Mouse (Mus musculus): Measurements from ENCODE around the gene Wdr11.
A peak's percentile ranks its signal among the peaks of the same experiment; 100 is the strongest.

Wdr11 gene

DNA sequence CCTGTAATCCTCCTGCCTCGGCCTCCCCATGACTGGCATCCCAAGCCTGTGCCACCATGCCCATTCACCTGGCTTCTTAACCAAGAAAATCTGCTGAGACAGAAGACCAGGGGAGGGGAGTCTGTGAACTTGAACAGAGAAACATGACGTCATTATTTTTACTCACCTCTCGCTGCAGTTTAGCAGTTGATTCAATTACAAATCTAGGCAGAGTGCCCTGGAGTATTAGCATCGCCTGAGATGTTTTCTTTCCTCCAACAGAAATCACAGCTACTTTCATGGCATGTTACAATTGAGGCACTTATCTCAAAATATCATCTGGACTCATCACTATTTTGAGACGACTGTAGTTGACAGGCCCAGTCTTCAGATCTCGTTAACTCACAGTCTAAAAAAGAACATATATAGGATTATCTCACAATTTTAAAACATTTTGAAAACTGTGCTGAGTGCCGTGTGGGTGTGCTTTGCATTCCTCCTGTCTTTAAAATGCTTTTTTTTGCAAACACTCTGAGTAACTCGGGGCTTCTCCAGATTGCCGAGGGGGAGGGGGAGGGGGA lies 61.3 kb downstream of the Wdr11 start:
- no peak for DNase-seq (ENCODE audit: extremely low spot score, low read depth, low spot score)

DNA sequence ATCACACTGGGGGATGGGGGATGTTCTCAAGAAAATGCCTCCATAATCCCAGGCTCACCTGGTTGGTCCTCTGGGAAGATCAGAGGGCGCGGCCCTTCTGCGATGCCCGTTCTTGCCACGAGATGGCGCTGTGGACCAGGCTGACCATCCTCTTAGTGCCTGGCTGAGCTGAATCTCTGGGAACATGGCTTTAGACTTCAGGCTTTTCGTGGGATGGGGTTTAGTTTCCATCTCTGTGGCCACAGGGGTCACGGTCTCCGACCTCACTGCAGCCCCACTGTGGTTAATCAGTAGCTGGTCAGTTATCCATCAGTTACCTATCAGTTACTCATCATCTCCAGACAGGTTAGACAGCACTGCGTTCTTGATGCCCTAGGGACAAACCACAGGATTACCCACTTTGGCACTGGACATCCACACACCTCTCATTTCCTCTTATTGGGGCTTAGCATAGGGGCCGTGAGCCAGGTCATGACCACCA lies 62.2 kb downstream of the Wdr11 start:
- peak; percentile 47 for DNase-seq (ENCODE audit: extremely low spot score, low read depth, low spot score)

DNA sequence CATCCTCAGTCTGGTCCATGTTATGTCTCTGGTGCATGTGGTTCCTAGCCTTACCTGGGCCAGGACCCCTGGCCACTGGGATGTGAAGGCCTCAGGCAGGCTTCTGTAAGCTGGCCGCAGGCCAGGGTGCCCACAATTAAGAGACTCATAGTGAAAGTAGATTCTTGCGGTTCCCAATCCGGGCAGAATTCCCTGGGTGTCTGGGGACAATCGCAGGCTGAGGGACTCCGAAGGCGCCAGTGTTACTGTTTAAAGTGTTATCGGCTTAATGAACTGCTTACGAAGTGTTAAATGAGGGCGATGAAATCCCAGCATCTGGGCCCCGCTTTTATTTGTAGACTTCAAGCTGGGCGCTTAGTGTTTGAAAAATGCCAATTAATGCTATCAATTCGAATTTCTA lies 63.3 kb downstream of the Wdr11 start:
- no peak for DNase-seq (ENCODE audit: extremely low spot score, low read depth, low spot score)

DNA sequence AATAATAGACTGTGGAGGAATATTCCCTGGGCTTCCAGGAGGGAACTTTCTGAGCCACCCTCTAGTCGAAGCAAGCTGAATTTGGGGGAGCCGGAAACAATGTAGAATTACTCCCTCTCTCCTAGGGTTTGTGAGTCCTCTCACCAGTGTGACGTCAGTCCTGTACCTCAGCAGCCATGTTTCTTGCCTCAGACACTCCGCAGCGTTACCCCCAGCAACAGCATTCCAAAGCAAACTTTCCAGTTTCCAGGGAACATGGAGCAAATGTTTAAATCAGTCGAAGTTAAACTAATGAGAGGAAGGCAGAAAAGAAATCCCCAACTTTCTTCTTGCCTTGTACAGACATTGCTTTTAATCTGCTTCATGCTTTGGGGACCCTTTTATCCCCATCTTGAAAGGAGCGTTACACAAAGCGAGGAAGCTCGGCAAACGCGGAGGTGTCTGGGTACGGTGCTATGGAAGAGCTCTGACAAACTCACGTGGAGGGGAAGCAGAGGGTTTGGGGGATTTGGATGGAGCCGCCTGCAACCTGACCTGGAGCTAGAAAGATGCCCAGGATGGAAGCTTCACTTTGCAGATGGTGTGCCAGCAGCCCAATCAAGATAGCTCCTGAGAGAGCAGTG lies 64.1 kb downstream of the Wdr11 start:
- no peak for DNase-seq (ENCODE audit: extremely low spot score, low read depth, low spot score)

DNA sequence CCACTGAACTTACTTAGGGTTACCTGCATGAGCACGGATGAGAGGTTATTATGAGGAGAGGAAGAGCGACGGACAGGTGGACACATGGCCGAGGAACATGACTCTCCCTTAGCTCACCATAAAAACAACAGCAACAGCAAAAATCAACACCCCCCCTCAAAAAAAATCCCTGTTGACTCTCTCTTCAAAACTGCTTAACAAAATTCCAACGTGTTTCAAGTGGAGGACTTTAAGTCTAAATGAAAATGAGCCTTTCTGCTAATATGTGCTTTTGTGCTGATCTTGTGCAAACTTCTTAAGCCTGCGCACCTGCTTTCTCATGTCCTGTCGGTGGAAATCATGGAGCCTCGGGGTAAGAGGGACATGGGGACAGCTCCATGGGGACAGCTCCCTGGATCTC lies 66.2 kb downstream of the Wdr11 start:
- no peak for DNase-seq (ENCODE audit: extremely low spot score, low read depth, low spot score)

DNA sequence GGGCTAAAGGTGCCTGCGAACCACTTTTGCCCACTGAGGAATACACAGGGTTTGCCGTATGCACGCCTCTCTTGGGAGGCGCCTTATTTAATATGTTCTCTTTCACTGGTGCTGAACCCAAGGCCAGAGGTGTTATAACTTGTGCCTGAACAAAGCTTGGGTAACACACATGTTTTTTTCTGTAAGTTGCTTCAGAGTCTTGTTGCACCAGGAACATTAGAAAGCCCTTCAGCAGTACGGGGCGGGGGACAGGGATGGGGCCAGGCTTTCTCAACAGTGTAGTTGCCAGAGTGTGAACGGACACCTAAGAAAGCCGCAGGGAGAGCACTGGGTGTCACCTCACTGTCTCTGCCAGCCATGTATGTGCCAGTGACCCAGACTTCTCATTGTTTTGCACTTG lies 68.1 kb downstream of the Wdr11 start:
- DNase-seq (ENCODE audit: extremely low spot score, low read depth, low spot score): no peak

GRCm38 (mm10) chr7:129660546-129660945 lies 68.9 kb downstream of the Wdr11 start:
- no peak for DNase-seq (ENCODE audit: extremely low spot score, low read depth, low spot score)

DNA sequence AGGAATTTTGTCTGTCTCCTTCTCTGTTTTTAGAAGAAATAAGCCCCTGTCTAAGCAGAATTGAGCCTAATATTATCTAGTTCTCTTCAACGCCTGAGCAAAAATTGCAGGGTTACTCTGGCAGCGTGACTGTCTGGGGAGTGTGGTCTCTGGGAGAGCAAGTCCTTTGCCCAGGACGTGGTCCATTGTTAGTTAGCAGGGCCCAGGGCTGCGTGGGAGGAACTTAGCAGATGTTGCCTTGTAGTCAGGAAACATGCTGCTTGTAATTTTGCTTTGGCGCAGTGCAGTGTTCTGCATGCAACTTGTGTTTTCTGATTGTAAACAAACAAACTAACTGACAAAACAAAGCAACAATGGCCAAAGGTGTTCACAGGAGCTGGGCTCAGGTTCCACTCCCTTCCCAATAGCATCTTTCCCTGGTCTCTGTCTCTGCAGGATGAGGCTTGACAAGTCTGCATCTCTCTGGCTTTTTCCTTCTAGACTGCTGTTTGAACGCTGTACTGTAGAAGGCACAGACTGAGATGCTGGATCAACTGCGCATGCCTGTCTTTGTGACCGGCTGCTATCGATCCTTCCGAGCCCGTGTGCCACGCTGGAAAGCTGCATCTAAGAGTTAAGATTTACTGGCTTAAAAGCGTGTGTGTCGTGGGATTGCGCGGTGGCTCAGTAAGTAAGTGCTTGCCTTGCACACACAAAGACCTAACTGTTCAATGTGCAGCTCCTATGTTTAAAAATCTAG lies 70.6 kb downstream of the Wdr11 start:
- no peak for DNase-seq (ENCODE audit: extremely low spot score, low read depth, low spot score)

DNA sequence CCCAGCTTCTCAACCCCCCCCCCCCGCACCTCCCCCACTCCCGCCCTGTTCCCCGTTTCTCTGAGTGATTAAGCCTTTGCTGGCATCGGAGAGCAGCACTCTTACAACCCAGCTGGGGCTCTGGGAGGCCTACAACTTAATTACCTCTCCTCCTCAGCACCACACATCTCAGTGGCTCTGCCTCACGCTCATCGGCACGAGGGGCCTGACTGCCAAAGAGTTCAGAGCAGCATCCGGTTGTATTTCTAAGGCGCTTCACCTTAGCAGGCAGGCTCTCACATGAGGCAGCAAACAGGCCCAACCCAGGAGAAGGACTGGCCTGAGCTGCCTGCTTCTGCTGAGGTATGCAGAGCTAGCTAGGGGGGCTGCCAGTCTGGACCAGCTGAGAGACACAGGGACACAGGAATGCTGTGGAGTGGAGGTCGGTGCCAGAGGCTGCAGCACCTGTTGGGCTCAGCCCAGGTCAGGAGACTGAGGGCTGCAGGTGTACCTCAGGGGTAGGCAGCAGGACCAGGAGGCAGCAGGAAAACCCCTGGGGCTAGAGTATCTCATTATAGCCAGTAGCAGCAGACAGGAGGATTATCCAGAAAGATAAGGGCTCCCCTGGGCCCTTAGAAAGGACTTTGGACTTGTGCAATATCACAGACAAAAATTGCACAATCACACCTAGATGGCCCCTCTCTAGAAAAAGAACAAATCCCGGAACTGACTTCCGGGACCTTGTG lies 72.3 kb downstream of the Wdr11 start:
- no peak for DNase-seq (ENCODE audit: extremely low spot score, low read depth, low spot score)

DNA sequence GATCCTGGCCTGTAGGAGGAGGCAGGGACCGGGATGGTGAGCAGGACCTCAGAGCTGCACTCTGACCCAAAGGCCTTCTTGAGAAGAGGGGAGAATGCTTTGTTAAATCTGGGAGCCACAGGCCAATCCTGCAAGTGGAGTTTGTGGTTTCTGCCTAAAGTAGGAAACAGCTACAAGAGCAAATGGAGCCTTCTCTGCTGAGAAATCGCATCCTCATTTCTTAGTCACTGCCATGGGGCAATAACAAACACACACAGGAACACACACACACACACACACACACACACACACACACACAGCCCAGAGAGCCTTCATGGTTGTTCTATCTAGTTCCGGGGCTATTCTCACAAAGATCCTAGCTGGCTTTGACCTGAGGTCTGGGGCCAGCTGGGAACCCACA lies 73.7 kb downstream of the Wdr11 start:
- DNase-seq (ENCODE audit: extremely low spot score, low read depth, low spot score): no peak

DNA sequence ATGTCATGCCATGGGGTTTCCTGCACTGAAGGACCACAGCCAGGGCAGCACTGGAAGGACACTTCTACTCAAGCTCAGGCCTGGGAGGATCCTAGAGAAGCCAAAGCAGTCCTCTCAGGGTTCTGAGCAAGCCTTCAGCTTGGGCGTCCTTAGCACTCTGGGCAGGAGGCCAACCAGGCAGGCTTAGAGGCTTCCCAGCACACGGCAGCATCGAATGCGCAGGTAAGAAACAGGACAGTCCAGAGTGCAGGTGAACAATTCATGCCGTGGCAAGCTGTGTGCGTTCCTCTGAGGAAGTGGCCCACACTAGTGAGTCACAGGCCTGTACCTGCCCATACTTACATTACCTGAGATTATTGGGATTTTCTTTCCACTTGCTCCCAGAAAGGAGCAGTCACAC lies 74.3 kb downstream of the Wdr11 start:
- no peak for DNase-seq (ENCODE audit: extremely low spot score, low read depth, low spot score)

- no peak for DNase-seq (ENCODE audit: extremely low spot score, low read depth, low spot score)
Observed at GRCm38 (mm10) chr7:129666526-129666925, 74.9 kb downstream of the Wdr11 start.

GRCm38 (mm10) chr7:129670280-129670679 lies 78.6 kb downstream of the Wdr11 start:
- DNase-seq (ENCODE audit: extremely low spot score, low read depth, low spot score): no peak

DNA sequence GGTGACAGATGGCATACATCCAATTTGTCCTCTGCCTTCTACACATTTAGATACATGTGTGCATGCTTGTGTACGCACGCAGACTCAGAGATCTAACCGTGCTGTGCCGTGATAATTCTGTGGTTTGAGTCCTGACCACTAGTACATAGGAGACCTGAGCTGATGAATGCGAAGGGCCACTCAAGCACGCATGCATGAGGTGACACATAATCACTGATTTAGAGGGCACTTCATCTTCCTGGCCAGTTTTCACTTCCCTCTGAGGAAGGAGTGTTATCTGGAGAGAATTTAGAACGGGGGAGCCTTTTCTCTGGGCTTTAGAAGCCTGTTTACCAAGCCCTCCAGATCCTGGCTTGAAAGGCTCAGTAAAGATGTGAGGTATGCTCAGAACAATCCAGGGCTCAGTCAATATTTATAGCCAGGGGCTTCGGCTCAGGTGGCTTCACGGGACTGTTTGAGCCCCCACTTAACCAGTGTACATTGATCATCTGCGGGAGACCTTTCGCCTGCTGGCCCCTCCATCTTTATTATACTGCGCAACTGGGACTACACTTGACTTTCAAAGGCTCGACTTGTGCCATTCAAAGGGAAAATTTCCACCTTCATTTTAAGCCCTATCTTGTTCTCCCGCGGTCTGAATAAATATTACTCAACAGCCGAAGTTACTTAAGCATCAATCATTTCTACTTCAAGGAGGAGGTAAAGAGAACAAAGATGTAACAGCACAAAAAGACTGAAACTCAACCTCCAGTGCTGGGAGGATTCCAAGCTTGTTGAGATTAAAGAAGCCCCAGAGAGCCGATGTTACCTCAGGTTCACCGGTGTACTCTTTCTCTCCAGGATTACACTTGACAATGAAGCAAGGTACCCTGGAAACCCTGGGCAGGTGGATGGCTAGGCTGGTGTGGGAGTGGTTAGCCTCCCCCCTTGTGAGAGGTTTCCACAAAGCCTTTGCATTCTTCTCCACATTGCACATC lies 80.3 kb downstream of the Wdr11 start:
- DNase-seq (ENCODE audit: extremely low spot score, low read depth, low spot score): no peak

- no peak for DNase-seq (ENCODE audit: extremely low spot score, low read depth, low spot score)
Observed at GRCm38 (mm10) chr7:129673776-129674175, 82.1 kb downstream of the Wdr11 start.

DNA sequence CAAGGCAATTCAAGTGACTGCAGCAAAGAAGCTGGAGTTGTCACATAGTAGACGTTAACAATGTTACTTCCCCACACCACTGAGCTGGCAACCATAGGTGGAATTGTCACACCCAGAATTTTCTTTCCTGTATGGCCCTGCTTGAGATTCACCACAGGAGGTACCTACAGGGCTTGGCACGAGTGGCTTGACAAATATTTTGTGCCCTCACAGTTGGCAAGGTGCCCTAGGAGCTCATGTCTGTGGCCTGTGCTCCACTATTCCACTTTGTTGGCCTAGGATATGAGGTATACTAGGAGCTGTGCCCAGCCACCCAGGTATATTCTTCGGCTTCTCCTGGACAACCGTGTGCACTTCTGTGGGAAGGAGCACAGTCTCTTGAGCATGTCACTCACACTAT lies 82.9 kb downstream of the Wdr11 start:
- DNase-seq (ENCODE audit: extremely low spot score, low read depth, low spot score): no peak

GRCm38 (mm10) chr7:129675852-129676251 lies 84.2 kb downstream of the Wdr11 start:
- DNase-seq (ENCODE audit: extremely low spot score, low read depth, low spot score): no peak

DNA sequence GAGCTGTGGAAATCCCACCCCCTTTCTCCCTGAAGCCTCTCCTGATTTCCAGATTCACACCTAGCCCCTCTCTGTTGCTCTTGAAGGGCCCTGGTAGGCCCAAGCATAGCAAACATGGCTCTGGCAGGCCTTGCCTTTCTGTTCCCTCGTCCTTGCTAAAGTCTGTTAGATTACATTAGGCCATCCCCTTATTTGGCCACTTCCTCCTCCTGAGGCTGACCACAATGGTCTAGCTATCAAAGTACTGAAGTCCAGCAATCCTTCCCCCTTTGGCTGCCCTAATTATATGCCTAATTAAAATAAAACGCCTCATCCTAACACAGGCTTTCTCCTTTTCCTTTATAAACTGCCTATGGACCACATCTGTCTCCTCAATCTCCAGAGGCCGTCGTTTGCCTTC lies 85.5 kb downstream of the Wdr11 start:
- no peak for DNase-seq (ENCODE audit: extremely low spot score, low read depth, low spot score)

DNA sequence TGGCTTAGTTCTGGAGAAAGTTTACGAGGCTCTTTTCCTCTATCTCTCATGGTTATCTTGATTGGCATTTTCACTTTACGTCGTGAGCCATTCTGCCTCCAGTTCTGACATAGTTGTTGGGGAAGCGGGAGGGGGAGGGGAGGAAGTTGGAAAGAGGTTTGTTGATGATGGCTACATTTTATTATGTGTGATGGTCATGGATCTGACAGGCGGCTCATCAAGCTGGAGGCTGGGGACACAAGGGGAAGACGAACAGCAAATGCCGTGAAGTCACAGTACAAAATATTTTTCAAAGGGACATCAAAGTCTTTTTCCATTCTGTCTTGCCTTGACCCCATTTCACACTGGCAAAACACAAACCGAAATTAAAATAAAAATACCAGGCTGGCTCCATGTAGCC lies 86.8 kb downstream of the Wdr11 start:
- DNase-seq (ENCODE audit: extremely low spot score, low read depth, low spot score): no peak

DNA sequence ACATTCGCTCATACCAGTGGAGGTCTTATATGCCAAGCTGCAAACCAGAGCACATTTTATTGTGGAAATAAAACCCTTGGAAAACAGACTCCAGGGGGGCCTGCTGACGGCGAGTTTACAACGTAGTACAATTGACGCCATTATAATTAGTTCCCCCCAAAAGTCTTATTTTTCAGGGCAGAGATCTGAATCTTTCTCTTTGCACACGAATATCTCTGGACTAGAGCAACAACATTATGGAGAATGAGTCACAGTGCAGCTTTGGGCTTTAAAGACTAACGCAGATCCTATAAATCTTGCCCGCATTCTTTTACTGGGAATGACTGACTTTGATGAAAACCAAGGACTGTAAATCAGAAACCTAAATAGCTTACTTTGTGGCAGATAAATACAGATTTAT lies 87.3 kb downstream of the Wdr11 start:
- DNase-seq (ENCODE audit: extremely low spot score, low read depth, low spot score): peak; percentile 70

Measured in hindlimb bud, embryonic 11.5 days (tissue).